Mouse (Mus musculus): ENCODE results near the gene Dctn3.

- no peak for TF ChIP-seq CTCF (conservative IDR thresholded peaks at IDR 0.05; ENCODE audit: low read length)
- TF ChIP-seq POU5F1 (IDR thresholded peaks at IDR 0.05; ENCODE audit: borderline replicate concordance, low read length) = no peak
Measured at GRCm38 (mm10) chr4:41741158-41741560, 18.2 kb upstream of the Dctn3 start.

Data from E14TG2a.4 (cell line).